8 mouse cellular contexts compared by ENCODE assay signal in the genomic region with DNA sequence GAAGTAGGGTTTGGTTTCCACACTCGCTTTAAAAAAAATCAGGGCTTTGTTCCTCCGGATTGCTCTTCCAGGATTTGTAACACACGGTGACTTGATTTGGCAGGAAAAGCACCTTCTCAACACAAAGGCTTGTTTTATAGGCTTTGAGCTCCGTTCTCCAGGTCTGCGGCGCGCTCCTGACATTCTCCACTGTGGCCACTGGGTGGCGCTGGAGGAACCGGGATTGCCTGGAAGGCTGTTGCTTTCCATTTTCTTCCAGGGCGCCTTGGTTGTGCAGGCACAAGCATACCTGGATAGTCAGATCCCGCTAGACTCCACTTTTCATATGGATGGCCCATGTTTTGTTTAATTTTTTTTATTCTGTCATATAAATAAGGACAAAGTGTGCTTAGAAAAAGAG. TPM values are rescaled to one million over a fixed set of nuclear protein-coding genes. Genes with fewer than 3 reads are reported as not detected.
DNase-seq lines count a peak whose midpoint lies in the region; ATAC-seq and TF ChIP-seq lines count a peak whose summit lies in the region.

No protein-coding gene starts in this region.

- no peaks in the 10 kb centered on the region for H3K4me1 ChIP-seq in bone marrow, adult 2 months (ENCODE audit: control insufficient read depth, insufficient read depth, low read length)
- no peaks in the 10 kb centered on the region for H3K4me1 ChIP-seq in embryonic facial prominence, embryonic 15.5 days
- H3K4me1 ChIP-seq in kidney, embryonic 16.5 days (ENCODE audit: insufficient read depth, low read length), result peaks cover 6% of the 10 kb centered on the region
- peaks cover 2% of the 10 kb centered on the region; the same call in 1 of the 2 replicates for H3K4me1 ChIP-seq in liver, adult 2 months (ENCODE audit: control insufficient read depth, insufficient read depth, low read length)
- H3K4me1 ChIP-seq in neural tube, embryonic 14.5 days (ENCODE audit: control insufficient read depth, insufficient read depth, low read length), result no peaks in the 10 kb centered on the region
- H3K4me1 ChIP-seq in testis, adult 2 months (ENCODE audit: control insufficient read depth, insufficient read depth, low read length), result peaks cover 4% of the 10 kb centered on the region

- peak; percentile 58 to 59 for DNase-seq in B cell, adult 2 months
- peak; percentile 45 to 76 for DNase-seq in heart, adult 9 months (ENCODE audit: low spot score in 2 of 2)
- DNase-seq in liver, adult 2 months (ENCODE audit: extremely low read depth, low read depth, low spot score), result peak; percentile 24

- H3K79me2 ChIP-seq in liver, adult 2 months (ENCODE audit: control insufficient read depth, insufficient read depth, low read length), result no peaks in the 10 kb centered on the region

- 7% methylated on average over 11 of the region's 11 CpGs for WGBS in bone marrow, adult 2 months
- 5% methylated on average over 11 of the region's 11 CpGs for WGBS in embryonic facial prominence, embryonic 15.5 days
- WGBS in kidney, embryonic 16.5 days, result 6% methylated on average over 11 of the region's 11 CpGs
- 6% methylated on average over 11 of the region's 11 CpGs for WGBS in liver, adult 2 months
- WGBS in neural tube, embryonic 14.5 days, result 8% methylated on average over 11 of the region's 11 CpGs

- H3K27me3 ChIP-seq in embryonic facial prominence, embryonic 15.5 days, result no peaks in the 10 kb centered on the region
- no peaks in the 10 kb centered on the region for H3K27me3 ChIP-seq in kidney, embryonic 16.5 days (ENCODE audit: insufficient read depth, low read length)
- H3K27me3 ChIP-seq in liver, adult 2 months (ENCODE audit: control insufficient read depth, insufficient read depth, low read length), result no peaks in the 10 kb centered on the region
- H3K27me3 ChIP-seq in neural tube, embryonic 14.5 days (ENCODE audit: control insufficient read depth, insufficient read depth, low read length), result no peaks in the 10 kb centered on the region
- no peaks in the 10 kb centered on the region for H3K27me3 ChIP-seq in testis, adult 2 months (ENCODE audit: control insufficient read depth, insufficient read depth, low read length)

- no peak overlapping the region for H3K9ac ChIP-seq in embryonic facial prominence, embryonic 15.5 days
- no peak overlapping the region for H3K9ac ChIP-seq in kidney, embryonic 16.5 days (replicated peaks; ENCODE audit: low read length)
- no peak overlapping the region for H3K9ac ChIP-seq in liver, adult 2 months (ENCODE audit: low read depth, low read length)
- H3K9ac ChIP-seq in neural tube, embryonic 14.5 days (replicated peaks; ENCODE audit: low read depth, low read length), result no peak overlapping the region

- no peak overlapping the region for H3K27ac ChIP-seq in bone marrow, adult 2 months (ENCODE audit: control insufficient read depth, insufficient read depth, low read depth, low read length, poor library complexity)
- no peak overlapping the region for H3K27ac ChIP-seq in embryonic facial prominence, embryonic 15.5 days (replicated peaks)
- no peak overlapping the region for H3K27ac ChIP-seq in kidney, embryonic 16.5 days (ENCODE audit: low read length)
- H3K27ac ChIP-seq in liver, adult 2 months (replicated peaks; ENCODE audit: insufficient read depth, low read depth, low read length), result no peak overlapping the region
- no peak overlapping the region for H3K27ac ChIP-seq in neural tube, embryonic 14.5 days (ENCODE audit: low read depth, low read length)
- no peak overlapping the region for H3K27ac ChIP-seq in testis, adult 2 months (ENCODE audit: control insufficient read depth, insufficient read depth, low read depth, low read length)

- TF ChIP-seq CTCF in bone marrow, adult 2 months (IDR thresholded peaks at IDR 0.05; ENCODE audit: control insufficient read depth, insufficient read depth, low read length), result peak; percentile 77
- TF ChIP-seq CTCF in liver, adult 2 months (IDR thresholded peaks at IDR 0.05; ENCODE audit: low read depth, low read length), result peak; percentile 95
- peak; percentile 97 for TF ChIP-seq CTCF in testis, adult 2 months (IDR thresholded peaks at IDR 0.05; ENCODE audit: control insufficient read depth, insufficient read depth, insufficient replicate concordance, low read depth, low read length)

- no peaks in the 10 kb centered on the region for H3K36me3 ChIP-seq in embryonic facial prominence, embryonic 15.5 days
- H3K36me3 ChIP-seq in kidney, embryonic 16.5 days (ENCODE audit: insufficient read depth, low read length), result no peaks in the 10 kb centered on the region
- H3K36me3 ChIP-seq in liver, adult 2 months (ENCODE audit: control insufficient read depth, insufficient read depth, low read length), result no peaks in the 10 kb centered on the region
- no peaks in the 10 kb centered on the region for H3K36me3 ChIP-seq in neural tube, embryonic 14.5 days (ENCODE audit: control insufficient read depth, insufficient read depth, low read length)
- no peaks in the 10 kb centered on the region for H3K36me3 ChIP-seq in testis, adult 2 months (ENCODE audit: control insufficient read depth, insufficient read depth, low read length)

- peak; percentile 80 for ATAC-seq in embryonic facial prominence, embryonic 15.5 days (ENCODE audit: insufficient number of reproducible peaks, low FRiP score, low TSS enrichment, low read depth)
- ATAC-seq in kidney, embryonic 16.5 days (ENCODE audit: low FRiP score, low TSS enrichment), result no peak; the same call in 1 of the 2 replicates
- peak; percentile 66 for ATAC-seq in neural tube, embryonic 14.5 days (ENCODE audit: low read depth)

- peak overlapping the region; percentile 18; the same call in 1 of the 2 replicates for H3K4me2 ChIP-seq in embryonic facial prominence, embryonic 15.5 days (replicated peaks)
- H3K4me2 ChIP-seq in kidney, embryonic 16.5 days (replicated peaks; ENCODE audit: low read depth, low read length), result peak overlapping the region; percentile 31; the same call in 1 of the 2 replicates
- H3K4me2 ChIP-seq in neural tube, embryonic 14.5 days (ENCODE audit: low read depth, low read length), result peak overlapping the region; percentile 7; the same call in 1 of the 2 replicates

- no peak for TF ChIP-seq POLR2A in bone marrow, adult 2 months (IDR thresholded peaks at IDR 0.05; ENCODE audit: borderline replicate concordance, control insufficient read depth, low read depth, low read length)
- no peak for TF ChIP-seq POLR2A in liver, adult 2 months (IDR thresholded peaks at IDR 0.05; ENCODE audit: extremely low read depth, insufficient read depth, low read length)
- no peak for TF ChIP-seq POLR2A in testis, adult 2 months (IDR thresholded peaks at IDR 0.05; ENCODE audit: control insufficient read depth, low read depth, low read length)

- H3K4me3 ChIP-seq in bone marrow, adult 2 months (replicated peaks; ENCODE audit: control insufficient read depth, low read depth, low read length), result no peak overlapping the region
- H3K4me3 ChIP-seq in embryonic facial prominence, embryonic 15.5 days (replicated peaks), result no peak overlapping the region
- H3K4me3 ChIP-seq in kidney, embryonic 16.5 days (ENCODE audit: low read length), result peak overlapping the region; percentile 4; the same call in 1 of the 2 replicates
- H3K4me3 ChIP-seq in liver, adult 2 months (ENCODE audit: insufficient read depth, low read depth, low read length), result no peak overlapping the region
- no peak overlapping the region for H3K4me3 ChIP-seq in neural tube, embryonic 14.5 days (ENCODE audit: low read depth, low read length)
- H3K4me3 ChIP-seq in testis, adult 2 months (ENCODE audit: control insufficient read depth, low read depth, low read length), result no peak overlapping the region

- H3K9me3 ChIP-seq in embryonic facial prominence, embryonic 15.5 days (replicated peaks), result no peaks in the 10 kb centered on the region
- H3K9me3 ChIP-seq in kidney, embryonic 16.5 days (ENCODE audit: low read length), result no peaks in the 10 kb centered on the region
- H3K9me3 ChIP-seq in neural tube, embryonic 14.5 days (ENCODE audit: control insufficient read depth, low read length), result no peaks in the 10 kb centered on the region

RNA-seq across cellular contexts. Expression of a gene that starts 29.7 kb away (rescaled TPM):
- 4.0 and 4.8 TPM in 2 replicates for polyA plus RNA-seq in bone marrow, adult 2 months (2011; ENCODE audit: insufficient read depth, insufficient read length, low replicate concordance, missing spikeins)
- 21.5 and 22.9 TPM in 2 replicates for polyA plus RNA-seq in embryonic facial prominence, embryonic 15.5 days (2015; fragmentation: Nextera tagmentation; extraction: Ambion mirVana)
- polyA plus RNA-seq in kidney, embryonic 16.5 days (2015; fragmentation: Nextera tagmentation; extraction: Ambion mirVana), result 28.0 and 28.8 TPM in 2 replicates
- 12.1 and 15.0 TPM in 2 replicates for total RNA-seq in liver, adult 2 months (2014; rRNA removed)
- 7.3 and 8.3 TPM in 2 replicates for polyA plus RNA-seq in liver, adult 2 months (2012; rRNA removed)
- polyA plus RNA-seq in neural tube, embryonic 14.5 days (2014; fragmentation: Nextera tagmentation; extraction: Ambion mirVana), result 33.6 and 35.3 TPM in 2 replicates
- 39.7 and 40.1 TPM in 2 replicates for polyA plus RNA-seq in testis, adult 2 months (2012; rRNA removed)
